Mouse (Mus musculus) liver, postnatal 0 days (tissue): ENCODE data around the gene Pof1b. TPM values are rescaled to one million over a fixed set of nuclear protein-coding genes. Genes with fewer than 3 reads are reported as not detected.
A peak's percentile ranks its signal among the peaks of the same experiment; 100 is the strongest.

Experiments
- ATAC-seq: fragments of 200-750 bp; cut with Nextera tagmentation; 2 replicates; pipeline ENCODE4 v1.8.0; 2017; ENCODE audit warnings: mild to moderate bottlenecking, moderate library complexity
- DNase-seq: peaks from one replicate; pipeline ENCODE4 v3.0.0-alpha.2; 2016
- H3K27ac ChIP-seq: fragments of 300-500 bp; sonication (generic); 2 replicates; pipeline ENCODE4 v1.5.1; 2014; ENCODE audit warnings: antibody characterized with exemption, moderate library complexity, mild to moderate bottlenecking, low read depth
- H3K27me3 ChIP-seq: fragments of 300-500 bp; sonication (generic); 2 replicates; pipeline ENCODE4 v1.6.1; 2014; ENCODE audit warnings: low read length, control low read depth, mixed read lengths; ENCODE audit not compliant: insufficient read depth
- H3K36me3 ChIP-seq: fragments of 300-500 bp; sonication (generic); replicated peaks from 2 replicates; pipeline ENCODE4 v1.6.1; 2014; ENCODE audit warnings: mild to moderate bottlenecking, control low read depth, low read length, moderate library complexity, mixed read lengths; ENCODE audit not compliant: insufficient read depth
- H3K4me1 ChIP-seq: fragments of 300-500 bp; sonication (generic); 2 replicates; pipeline ENCODE4 v1.6.1; 2014; ENCODE audit warnings: antibody characterized with exemption, mild to moderate bottlenecking, control low read depth; ENCODE audit not compliant: insufficient read depth
- H3K4me2 ChIP-seq: fragments of 300-500 bp; sonication (generic); 2 replicates; pipeline ENCODE4 v1.6.1; 2014; ENCODE audit warnings: low read depth, mild to moderate bottlenecking, low read length, moderate library complexity, mixed read lengths
- H3K4me3 ChIP-seq: fragments of 300-500 bp; sonication (generic); 2 replicates; pipeline ENCODE4 v1.5.1; 2014; ENCODE audit warnings: low read depth, low read length
- H3K9ac ChIP-seq: fragments of 300-500 bp; sonication (generic); replicated peaks from 2 replicates; pipeline ENCODE4 v1.6.1; 2014; ENCODE audit warnings: mild to moderate bottlenecking, moderate library complexity
- H3K9me3 ChIP-seq: fragments of 300-500 bp; sonication (generic); 2 replicates; pipeline ENCODE4 v1.6.1; 2016; ENCODE audit warnings: mild to moderate bottlenecking, control low read depth, low read length, mixed read lengths
- CTCF ChIP-seq: sonication (generic); IDR thresholded peaks from 2 replicates; pipeline ENCODE4 v1.5.1; 2016; ENCODE audit warnings: antibody characterized with exemption, low read depth
- EP300 ChIP-seq: IDR thresholded peaks from 2 replicates; pipeline ENCODE4 v1.6.1; 2016; ENCODE audit warnings: antibody characterized with exemption, low read depth, mild to moderate bottlenecking
- WGBS: fragments of 180-500 bp; shearing (Covaris S2); extraction: QIAGEN DNeasy Blood & Tissue Kit; methylation state at CpG from one replicate; pipeline ENCODE4 v1.1.7; 2014; ENCODE audit not compliant: insufficient replicate concordance; 5-methylcytosine and 5-hydroxymethylcytosine counted together
- polyA plus RNA-seq: library from polyadenylated mRNA; unstranded; fragments of >200 nt; fragmentation: Nextera tagmentation; extraction: Ambion mirVana; gene quantifications from 2 replicates; pipeline ENCODE4 v1.2.1, GENCODE M21; 2015

The Pof1b gene
- not detected in 2 replicates for polyA plus RNA-seq

DNA sequence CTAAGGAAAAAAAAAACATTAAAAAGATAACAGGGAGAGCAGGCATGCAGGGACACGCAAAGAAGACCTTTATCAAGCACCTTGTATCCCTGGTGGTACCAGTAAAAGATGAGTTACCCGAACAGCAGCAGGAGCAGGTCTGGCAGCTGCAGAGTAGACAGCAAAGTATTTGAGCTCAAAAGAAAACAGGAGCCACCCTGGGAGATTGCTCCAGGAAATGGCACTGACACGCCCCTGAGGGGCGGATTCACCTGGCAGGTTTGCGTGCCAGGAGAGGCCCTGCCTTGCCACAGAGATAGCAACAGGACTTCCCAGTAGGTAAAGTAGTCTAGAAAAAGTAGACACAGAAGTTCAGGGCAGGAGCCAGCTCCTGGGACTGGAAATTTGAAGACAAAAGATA, at the start of gene Pof1b:
Gene Pof1b, minus strand, starts transcription at position 144 of the 400 bp plus-strand sequence.
- Histone ChIP-seq H3K4me1 (no peaks in the 10 kb centered on the region), H3K9me3 (no peaks in the 10 kb centered on the region), H3K4me3 (no peak within 1 kb of the TSS), H3K27me3 (no peaks in the 10 kb centered on the region), H3K27ac (no peak within 1 kb of the TSS), H3K36me3 (no peaks in the 10 kb centered on the region), H3K9ac (no peak within 1 kb of the TSS), H3K4me2 (no peak within 1 kb of the TSS)
- ATAC-seq (no peak), DNase-seq (no peak)
- 85% methylated on average over 5 of the region's 5 CpGs for WGBS
- TF ChIP-seq CTCF, result no peak
- TF ChIP-seq EP300, result no peak

DNA sequence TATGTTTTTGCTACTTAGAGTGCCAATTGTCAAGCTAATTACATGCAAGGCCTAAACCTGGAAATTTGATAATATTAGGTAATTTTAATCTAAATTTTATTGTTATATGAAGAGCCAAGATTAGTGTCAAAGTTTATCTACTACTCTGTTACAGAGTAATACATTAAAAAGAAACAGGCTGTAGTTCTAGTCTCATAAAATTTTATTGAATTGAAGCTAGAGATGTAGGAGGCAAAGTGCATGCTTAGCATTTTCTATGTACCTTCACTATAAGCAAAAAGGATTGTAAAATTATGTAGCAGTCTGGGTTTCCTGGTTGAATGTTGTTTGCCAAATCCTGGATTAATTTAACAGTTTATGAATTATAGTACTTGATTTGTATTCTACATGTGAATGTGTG, 18.1 kb upstream of the Pof1b start:
- H3K27ac ChIP-seq, result no peak overlapping the region
- H3K4me3 ChIP-seq, result no peak overlapping the region
- ATAC-seq (no peak), DNase-seq (no peak)
- no peaks in the 10 kb centered on the region for H3K36me3 ChIP-seq
- H3K4me2 ChIP-seq, result no peak overlapping the region
- H3K4me1 ChIP-seq, result no peaks in the 10 kb centered on the region
- H3K9ac ChIP-seq, result no peak overlapping the region
- TF ChIP-seq CTCF, result no peak
- TF ChIP-seq EP300, result no peak
- H3K27me3 ChIP-seq, result no peaks in the 10 kb centered on the region
- H3K9me3 ChIP-seq, result no peaks in the 10 kb centered on the region

DNA sequence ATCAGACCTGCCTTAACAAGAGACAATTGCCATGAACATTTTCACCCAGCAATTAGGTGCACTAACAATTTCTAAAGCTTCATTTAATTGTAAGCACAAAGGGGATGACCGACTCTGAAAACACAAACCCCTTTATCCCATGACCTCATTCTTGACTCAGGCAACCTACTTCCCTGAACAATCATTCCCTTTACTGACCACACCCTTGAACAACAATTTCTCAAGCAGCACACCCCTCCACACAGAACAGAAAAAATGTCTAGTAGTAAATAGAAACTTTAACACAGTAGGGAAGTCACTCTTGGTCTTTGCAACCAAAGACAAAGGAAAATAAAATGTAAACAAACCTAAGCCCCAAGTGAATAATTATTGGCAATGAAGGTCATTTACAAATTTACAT, 4.1 kb downstream of the Pof1b start:
- 54% methylated on average over 1 of the region's 1 CpGs for WGBS
- ATAC-seq, result no peak
- H3K36me3 ChIP-seq, result no peaks in the 10 kb centered on the region
- no peak overlapping the region for H3K9ac ChIP-seq
- H3K4me3 ChIP-seq, result no peak overlapping the region
- H3K4me2 ChIP-seq, result no peak overlapping the region
- DNase-seq, result no peak
- H3K9me3 ChIP-seq, result no peaks in the 10 kb centered on the region
- no peak overlapping the region for H3K27ac ChIP-seq
- H3K27me3 ChIP-seq, result no peaks in the 10 kb centered on the region
- TF ChIP-seq CTCF, result no peak
- TF ChIP-seq EP300, result no peak
- H3K4me1 ChIP-seq, result no peaks in the 10 kb centered on the region

DNA sequence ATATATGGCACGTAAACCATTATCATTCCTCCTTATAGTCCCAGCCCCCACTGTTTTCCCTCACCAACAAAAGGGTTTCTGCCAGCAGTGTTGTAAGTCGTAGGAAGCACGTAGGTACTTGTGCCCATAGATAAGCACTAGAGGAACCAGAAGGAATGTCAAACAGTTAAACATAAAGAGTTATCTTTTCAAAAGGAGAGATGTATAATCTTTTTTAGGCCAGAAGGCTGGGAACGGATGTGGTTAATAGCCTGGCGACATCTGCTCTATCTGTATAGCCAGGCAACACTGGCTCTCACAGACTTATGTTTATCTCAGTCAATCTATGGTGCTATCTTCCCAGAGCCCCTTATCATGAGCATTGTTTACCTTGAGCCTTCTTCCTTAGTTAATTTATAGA, 17.8 kb downstream of the Pof1b start:
- Histone ChIP-seq H3K27me3 (no peaks in the 10 kb centered on the region), H3K36me3 (no peaks in the 10 kb centered on the region), H3K4me2 (no peak overlapping the region), H3K9me3 (no peaks in the 10 kb centered on the region), H3K4me1 (no peaks in the 10 kb centered on the region), H3K9ac (no peak overlapping the region), H3K4me3 (no peak overlapping the region), H3K27ac (no peak overlapping the region)
- DNase-seq, result no peak
- 32% methylated on average over 5 of the region's 5 CpGs for WGBS
- TF ChIP-seq EP300 (no peak), CTCF (no peak)
- ATAC-seq, result no peak

DNA sequence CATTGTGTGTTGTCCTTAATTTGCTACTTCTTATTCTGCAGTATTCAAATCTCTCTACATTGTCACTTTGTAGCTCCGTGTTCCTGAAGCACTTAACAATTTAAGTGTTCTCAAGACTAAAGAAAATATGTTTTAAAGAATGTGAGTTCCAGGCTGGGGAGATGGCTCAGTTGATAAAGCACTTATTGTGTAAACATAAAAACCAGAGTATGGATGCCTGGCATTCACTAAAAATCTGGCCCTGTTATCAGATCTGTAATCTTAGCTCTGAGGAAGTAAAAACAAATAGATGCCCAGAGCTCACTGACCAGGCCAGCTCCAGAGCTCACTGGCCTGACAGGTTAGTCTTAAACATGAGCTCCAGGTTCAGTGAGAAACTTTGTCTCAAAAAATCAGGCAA, 22.9 kb downstream of the Pof1b start:
- Histone ChIP-seq H3K9ac (no peak overlapping the region), H3K4me2 (no peak overlapping the region), H3K27me3 (no peaks in the 10 kb centered on the region), H3K4me1 (no peaks in the 10 kb centered on the region), H3K9me3 (no peaks in the 10 kb centered on the region), H3K27ac (no peak overlapping the region), H3K36me3 (no peaks in the 10 kb centered on the region), H3K4me3 (no peak overlapping the region)
- no peak for ATAC-seq
- WGBS, result 41% methylated on average over 1 of the region's 1 CpGs
- no peak for DNase-seq
- TF ChIP-seq CTCF (no peak), EP300 (no peak)

DNA sequence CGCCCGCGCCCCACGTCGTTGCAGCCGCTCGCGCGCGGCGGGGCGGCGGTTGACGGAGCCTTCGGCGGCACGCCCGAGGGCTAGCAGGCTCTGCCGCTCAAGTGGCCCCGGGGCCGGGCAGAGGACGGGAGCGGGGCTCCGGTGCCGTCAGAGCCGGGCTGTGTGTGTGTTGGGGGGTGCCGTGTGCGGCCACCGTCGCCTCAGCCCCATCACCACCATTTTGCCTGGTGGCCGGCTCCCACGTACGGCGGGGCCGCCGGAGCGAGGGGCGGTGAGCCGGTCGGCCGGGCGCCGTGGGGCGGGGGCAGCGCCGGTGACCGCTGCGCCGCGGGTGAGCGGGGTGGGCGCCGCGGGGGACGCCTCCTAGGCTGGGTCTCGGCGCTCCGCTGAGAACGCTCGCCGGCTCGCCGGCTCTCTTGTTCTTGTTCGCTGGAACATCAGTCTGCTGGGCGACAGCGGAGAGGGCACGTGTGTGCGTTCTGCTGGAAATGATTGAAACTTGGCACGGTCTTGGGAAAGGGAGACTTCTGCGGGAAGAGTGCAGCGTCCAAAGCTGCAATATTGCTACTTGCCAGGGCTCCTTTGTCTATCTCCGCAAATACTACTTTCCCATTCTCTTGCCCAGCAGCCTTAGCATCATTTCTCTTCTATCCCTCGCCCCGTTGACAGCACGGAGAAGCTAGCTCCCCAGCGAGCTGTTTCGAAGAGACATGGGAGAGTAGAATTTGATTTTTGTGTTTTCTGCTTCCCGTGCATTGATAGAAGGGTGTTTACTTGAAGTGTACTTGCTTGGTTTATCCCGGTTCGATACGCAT, 96.9 kb downstream of the Pof1b start:
- H3K27ac ChIP-seq, result no peak overlapping the region
- TF ChIP-seq EP300 (no peak), CTCF (no peak)

More for the DNA sequence above, 96.9 kb downstream of the Pof1b start:
- no peaks in the 10 kb centered on the region; the same call in 1 of the 2 replicates for H3K4me1 ChIP-seq
- H3K9ac ChIP-seq, result no peak overlapping the region
- peak overlapping the region; percentile 47 for H3K4me3 ChIP-seq
- no peaks in the 10 kb centered on the region for H3K9me3 ChIP-seq
- ATAC-seq (0 out of 2 replicates have a peak, but pooled peaks have one; percentile 10), DNase-seq (peak; percentile 14)
- peaks cover 7% of the 10 kb centered on the region; the same call in 1 of the 2 replicates for H3K27me3 ChIP-seq
- H3K36me3 ChIP-seq, result no peaks in the 10 kb centered on the region
- 22% methylated on average over 57 of the region's 81 CpGs for WGBS
- peak overlapping the region; percentile 75 for H3K4me2 ChIP-seq
